9 mouse cellular contexts compared by ENCODE assay signal in genomic region chr9:107312811-107313584, GRCm38 (mm10). TPM values are rescaled to one million over a fixed set of nuclear protein-coding genes. Genes with fewer than 3 reads are reported as not detected.
DNase-seq lines count a peak whose midpoint lies in the region; ATAC-seq lines count a peak whose summit lies in the region.
"Had no signal": no experiment of that assay in that cellular context is flagged by ENCODE, and none has a peak within 500 bp of the region (broad histone marks: within the 10 kb centered on the region; RNA-seq: fewer than 3 reads in every experiment).

No protein-coding gene starts in this region.

- peak overlapping the region; percentile 79 for H3K27ac ChIP-seq in liver, embryonic 12.5 days
- H3K27ac ChIP-seq: hindbrain, embryonic 14.5 days; limb, embryonic 15.5 days had no signal

- DNase-seq in CD8-positive naive resting alpha-beta T cell, adult 2 months (ENCODE audit: low read depth in 2 of 2, low spot score in 2 of 2): peak; percentile 67 to 68
- DNase-seq in spleen, postnatal 10 days (ENCODE audit: low spot score in 2 of 2): peak; percentile 70
- no peak for DNase-seq in left cerebral cortex, postnatal 25 days (ENCODE audit: low spot score in 2 of 2)
- no peak for DNase-seq in gastrocnemius, postnatal 10 days
- DNase-seq in cerebellum, postnatal 36 days: no peak

- 22% methylated on average over 10 of the region's 10 CpGs for WGBS in liver, embryonic 12.5 days (ENCODE audit: insufficient replicate concordance)

- intact Hi-C loops in left cerebral cortex, postnatal 25 days (cut with DNase I): no loop called here

- H3K4me3 ChIP-seq in liver, embryonic 12.5 days: peak overlapping the region; percentile 16
- H3K4me3 ChIP-seq: limb, embryonic 15.5 days had no signal

- no peaks in the 10 kb centered on the region for H3K36me3 ChIP-seq in liver, embryonic 12.5 days
- H3K36me3 ChIP-seq: limb, embryonic 15.5 days had no signal

- H3K27me3 ChIP-seq in liver, embryonic 12.5 days (replicated peaks): no peaks in the 10 kb centered on the region
- H3K27me3 ChIP-seq: limb, embryonic 15.5 days had no signal

- H3K4me2 ChIP-seq in liver, embryonic 12.5 days: peak overlapping the region; percentile 61
- H3K4me2 ChIP-seq: hindbrain, embryonic 14.5 days; limb, embryonic 15.5 days had no signal

- ATAC-seq in activated CD4-positive, CD25-positive, alpha-beta regulatory T cell, adult 4 months: peak; percentile 87
- ATAC-seq in liver, embryonic 12.5 days: peak; percentile 88

- H3K4me1 ChIP-seq in liver, embryonic 12.5 days: peaks cover 46% of the 10 kb centered on the region

- H3K9me3 ChIP-seq in liver, embryonic 12.5 days (replicated peaks): no peaks in the 10 kb centered on the region
- H3K9me3 ChIP-seq: limb, embryonic 15.5 days had no signal

- H3K9ac ChIP-seq in liver, embryonic 12.5 days: 0 out of 2 replicates have a peak overlapping the region, but pooled peaks have one; percentile 32
- H3K9ac ChIP-seq: hindbrain, embryonic 14.5 days; limb, embryonic 15.5 days had no signal

RNA-seq across cellular contexts. Expression of gene Cish, which starts 17.2 kb away (rescaled TPM):
- 100 to 1,000 TPM; 116 to 135 TPM for polyA plus RNA-seq in activated CD4-positive, CD25-positive, alpha-beta regulatory T cell, adult 4 months (2017; shearing (Covaris generic))
- 16.2 and 18.1 TPM in 2 replicates for polyA plus RNA-seq in liver, embryonic 12.5 days (2016; fragmentation: Nextera tagmentation; extraction: Ambion mirVana)
- 1 to 10 TPM; 5.8 to 9.4 TPM for total RNA-seq in left cerebral cortex, postnatal 25 days (2021)
- total RNA-seq in gastrocnemius, postnatal 10 days (2021): 10 to 100 TPM in 1 of 2 experiments, 1 to 10 TPM in 1; 6.7 to 16.8 TPM

RNA-seq across cellular contexts. Expression of gene Mapkapk3, which starts 23.3 kb away (rescaled TPM):
- 10 to 100 TPM; 57.5 to 62.0 TPM for polyA plus RNA-seq in activated CD4-positive, CD25-positive, alpha-beta regulatory T cell, adult 4 months (2017; shearing (Covaris generic))
- polyA plus RNA-seq in liver, embryonic 12.5 days (2016; fragmentation: Nextera tagmentation; extraction: Ambion mirVana): 12.5 and 13.2 TPM in 2 replicates
- 1 to 10 TPM; 2.2 to 4.5 TPM for total RNA-seq in left cerebral cortex, postnatal 25 days (2021)
- total RNA-seq in gastrocnemius, postnatal 10 days (2021): 10 to 100 TPM; 11.0 to 14.4 TPM

RNA-seq across cellular contexts. Expression of gene Hemk1, which starts 25.2 kb away (rescaled TPM):
- 10 to 100 TPM; 25.4 to 27.3 TPM for polyA plus RNA-seq in activated CD4-positive, CD25-positive, alpha-beta regulatory T cell, adult 4 months (2017; shearing (Covaris generic))
- 4.9 and 5.0 TPM in 2 replicates for polyA plus RNA-seq in liver, embryonic 12.5 days (2016; fragmentation: Nextera tagmentation; extraction: Ambion mirVana)
- 10 to 100 TPM; 17.2 to 18.2 TPM for total RNA-seq in left cerebral cortex, postnatal 25 days (2021)
- 10 to 100 TPM; 12.8 to 14.4 TPM for total RNA-seq in gastrocnemius, postnatal 10 days (2021)

RNA-seq across cellular contexts. Expression of gene 6430571L13Rik, which starts 27.4 kb away (rescaled TPM):
- 1 to 10 TPM; 2.7 to 4.6 TPM for polyA plus RNA-seq in activated CD4-positive, CD25-positive, alpha-beta regulatory T cell, adult 4 months (2017; shearing (Covaris generic))
- polyA plus RNA-seq in liver, embryonic 12.5 days (2016; fragmentation: Nextera tagmentation; extraction: Ambion mirVana): 0.06 and 0.10 TPM in 2 replicates
- 1 to 10 TPM; 3.7 to 4.0 TPM for total RNA-seq in left cerebral cortex, postnatal 25 days (2021)
- total RNA-seq in gastrocnemius, postnatal 10 days (2021): 10 to 100 TPM; 29.4 to 54.7 TPM

Comparison
In these comparisons a context has a peak if more than half of its experiments do, and no peak if none do; other contexts are left out.
1. DNase-seq: peak in CD8-positive naive resting alpha-beta T cell, adult 2 months (2 of 2) and spleen, postnatal 10 days (2 of 2); none in left cerebral cortex, postnatal 25 days (0 of 2), gastrocnemius, postnatal 10 days (single experiment) and cerebellum, postnatal 36 days (0 of 2).